Mouse (Mus musculus) adrenal gland, adult 18-20 months (tissue): ENCODE results near the gene Fam241b. TPM values are rescaled to one million over a fixed set of nuclear protein-coding genes. Genes with fewer than 3 reads are reported as not detected.
A peak's percentile ranks its signal among the peaks of the same experiment; 100 is the strongest.

Experiments used
- DNase-seq, 2 experiments: peaks; one replicate each; pipeline ENCODE4 v3.0.0; 2021 to 2022; ENCODE audit warnings: low spot score in 2 of 2
- long read RNA-seq, 2 experiments: library from polyadenylated mRNA; stranded (forward); transcript quantifications; one replicate each; pipeline ENCODE4 v2.0.0; 2021
- total RNA-seq, 2 experiments: library from RNA; stranded (reverse); gene quantifications; 1 replicate in 1 of 2; 2 replicates in 1 of 2; pipeline ENCODE4 v1.2.3; 2021

The Fam241b gene
- total RNA-seq: 1 to 10 TPM; 3.9 to 4.0 TPM
- long read RNA-seq, experiment 1, partial matches to known transcripts: 0 of 2 reads
- long read RNA-seq, experiment 1, other reads (novel, unspliced or antisense): 0 of 2 reads
- long read RNA-seq, experiment 2, transcript Fam241b-208 (3 exons, 1,135 nt): minor isoform, 5 of 21 reads
- long read RNA-seq, experiment 2, transcript Fam241b-204 (4 exons, 1,769 nt): major isoform, 12 of 21 reads
- long read RNA-seq, experiment 2, partial matches to known transcripts: 0 of 21 reads
- long read RNA-seq, experiment 2, other reads (novel, unspliced or antisense): 2 of 21 reads

DNA sequence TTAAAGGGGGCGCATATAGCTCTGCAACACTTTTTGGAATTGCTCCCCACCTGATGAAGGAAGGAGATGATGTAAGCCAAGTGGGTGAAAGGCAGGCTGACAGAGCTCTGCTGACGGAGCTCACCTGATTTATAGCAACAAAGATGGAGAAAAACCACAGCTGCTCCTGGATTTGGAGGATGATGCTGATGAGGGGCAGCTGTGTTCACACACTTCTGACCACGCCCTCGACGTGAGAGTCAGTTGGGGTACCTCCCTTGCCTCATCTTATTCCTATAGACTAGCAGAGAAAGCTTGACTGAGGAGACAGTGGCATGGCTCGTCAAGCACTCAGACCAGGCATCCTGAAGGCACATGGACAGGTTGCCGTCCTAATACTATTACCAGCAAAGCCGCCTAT lies at the start of gene Fam241b:
Fam241b (minus strand) TSS at position 101 of the 400 bp plus-strand sequence.
- DNase-seq: no peak

DNA sequence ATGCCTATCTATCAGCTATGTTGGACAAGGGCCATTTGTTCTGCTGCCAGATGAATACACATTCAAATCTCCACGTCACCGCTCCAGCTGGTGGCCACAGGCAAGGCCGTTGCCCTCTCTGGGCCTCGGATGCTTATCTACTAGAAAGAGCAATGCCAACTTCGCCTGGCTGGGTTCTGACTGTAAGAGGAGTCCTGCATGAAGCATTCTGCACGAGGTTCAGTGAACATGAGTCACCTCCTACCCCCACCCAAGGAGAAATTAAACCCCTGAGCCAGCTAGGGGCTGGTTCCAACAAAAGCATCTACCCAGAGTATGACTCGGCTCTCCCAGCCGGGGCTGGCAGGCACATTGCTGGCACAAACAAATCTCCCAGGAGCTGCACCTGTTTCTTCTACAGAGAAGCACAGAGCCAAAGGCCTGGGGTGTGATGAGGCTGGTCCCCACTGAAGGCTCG lies 49.0 kb upstream of the Fam241b start:
- DNase-seq: peak; percentile 46 to 68

GRCm38 (mm10) chr10:62190821-62191220 lies 47.1 kb upstream of the Fam241b start:
- DNase-seq: no peak

- no peak for DNase-seq
Observed at GRCm38 (mm10) chr10:62189910-62190309, 46.2 kb upstream of the Fam241b start.

DNA sequence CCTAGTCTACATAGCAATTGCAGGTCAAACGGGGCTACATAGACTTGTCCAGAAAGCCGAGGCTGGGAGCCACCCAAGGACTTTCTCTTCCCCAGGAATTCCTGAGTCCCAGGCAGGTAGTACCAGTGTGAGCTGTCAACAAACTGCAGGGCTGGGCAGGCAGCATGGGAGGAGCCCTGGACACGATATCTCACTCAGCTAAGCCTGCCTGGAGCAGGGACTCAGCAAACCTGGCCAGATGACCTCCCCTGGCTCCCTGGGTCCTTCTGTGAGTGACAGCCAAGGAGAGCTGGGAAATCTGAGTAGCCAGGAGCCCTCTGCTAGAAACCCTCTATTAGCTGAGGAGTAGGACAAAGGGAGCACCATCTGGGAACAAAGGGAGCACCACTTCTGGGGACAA lies 45.6 kb upstream of the Fam241b start:
- no peak for DNase-seq

- DNase-seq: peak; percentile 88 to 91
Observed at GRCm38 (mm10) chr10:62186882-62187281, 43.2 kb upstream of the Fam241b start.

- peak; percentile 96 to 97 for DNase-seq
Observed at GRCm38 (mm10) chr10:62183053-62183452, 39.3 kb upstream of the Fam241b start.

GRCm38 (mm10) chr10:62182471-62183014 lies 38.8 kb upstream of the Fam241b start:
- DNase-seq: no peak

- no peak for DNase-seq
Observed at GRCm38 (mm10) chr10:62181701-62182100, 38.0 kb upstream of the Fam241b start.

DNA sequence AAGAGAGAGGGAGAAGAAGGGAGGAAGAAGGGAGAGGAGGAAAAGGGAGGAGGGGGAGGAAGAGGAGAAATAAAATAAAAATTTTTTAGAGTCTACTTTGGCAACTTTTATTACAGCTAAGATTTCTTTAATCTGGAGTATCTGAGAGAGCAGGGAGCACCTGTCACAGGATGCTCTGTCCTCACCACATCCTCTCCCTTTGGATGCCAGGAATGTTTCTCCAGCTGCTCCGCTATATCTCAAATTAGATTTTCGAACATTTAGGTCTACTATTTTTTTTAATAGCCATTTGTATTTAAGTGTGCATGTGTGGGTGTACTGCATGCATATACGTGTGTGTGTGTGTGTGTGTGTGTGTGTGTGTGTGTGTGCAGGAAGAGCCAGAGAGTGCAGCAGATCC lies 36.2 kb upstream of the Fam241b start:
- no peak for DNase-seq

DNA sequence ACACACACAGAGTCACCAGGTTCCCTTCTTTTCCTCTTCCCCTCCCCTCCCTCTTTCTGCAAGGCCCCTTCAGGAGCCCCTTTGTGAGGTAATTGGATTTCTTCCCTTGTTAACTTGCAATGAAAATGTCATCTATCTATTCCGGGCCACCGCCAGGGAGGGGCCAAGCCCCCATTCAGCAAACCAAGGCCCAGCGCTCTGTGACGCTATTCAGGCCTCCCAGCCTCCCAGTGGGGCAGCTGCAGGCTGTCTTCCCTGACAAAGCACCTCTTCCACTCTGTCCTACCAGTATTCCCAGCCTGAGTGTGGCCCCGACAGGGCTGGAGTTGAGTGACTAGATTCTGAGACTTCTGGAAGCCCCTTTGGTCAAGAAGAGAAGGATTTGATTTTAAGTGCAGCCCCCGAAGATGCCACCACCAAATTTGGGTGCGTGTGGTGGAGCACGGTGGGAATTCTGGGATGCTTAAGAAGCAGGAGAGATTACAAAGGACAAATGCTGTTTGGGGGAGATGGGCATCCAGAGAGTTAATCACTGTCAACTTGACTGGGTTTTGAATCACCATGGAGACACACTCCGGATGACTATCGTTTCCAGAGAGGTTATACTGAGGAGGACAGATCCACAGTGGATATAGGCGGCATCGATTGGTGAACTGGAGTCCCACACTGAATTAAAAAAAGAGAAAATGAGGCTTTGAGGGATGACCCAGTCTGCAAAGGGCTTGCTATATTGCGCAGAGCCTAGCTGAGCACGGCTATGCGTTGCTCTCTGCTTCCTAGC lies 31.0 kb upstream of the Fam241b start:
- no peak for DNase-seq

- DNase-seq: no peak
Observed at GRCm38 (mm10) chr10:62173941-62174448, 30.3 kb upstream of the Fam241b start.

- no peak for DNase-seq
Observed at GRCm38 (mm10) chr10:62172841-62173553, 29.3 kb upstream of the Fam241b start.

DNA sequence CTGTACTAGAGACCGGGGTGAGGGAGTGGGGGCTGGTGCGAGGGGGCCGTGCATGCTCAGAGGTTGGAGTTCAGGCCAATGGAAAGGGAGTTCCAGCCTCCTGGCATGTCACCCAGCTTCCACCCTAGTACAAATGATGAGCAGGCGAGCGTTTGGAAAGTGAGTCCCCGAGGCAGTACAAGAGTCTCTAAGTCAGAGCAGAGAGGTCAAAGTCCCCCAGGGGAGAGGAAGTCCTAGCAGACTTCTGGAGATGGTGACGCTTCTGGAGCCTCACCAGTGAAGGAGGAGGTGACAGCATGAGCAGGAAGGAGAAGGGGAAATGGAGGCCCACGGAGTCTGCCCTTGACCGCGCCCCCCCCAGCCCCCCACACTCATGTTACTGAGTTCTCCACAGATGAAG lies 18.7 kb upstream of the Fam241b start:
- DNase-seq: no peak

DNA sequence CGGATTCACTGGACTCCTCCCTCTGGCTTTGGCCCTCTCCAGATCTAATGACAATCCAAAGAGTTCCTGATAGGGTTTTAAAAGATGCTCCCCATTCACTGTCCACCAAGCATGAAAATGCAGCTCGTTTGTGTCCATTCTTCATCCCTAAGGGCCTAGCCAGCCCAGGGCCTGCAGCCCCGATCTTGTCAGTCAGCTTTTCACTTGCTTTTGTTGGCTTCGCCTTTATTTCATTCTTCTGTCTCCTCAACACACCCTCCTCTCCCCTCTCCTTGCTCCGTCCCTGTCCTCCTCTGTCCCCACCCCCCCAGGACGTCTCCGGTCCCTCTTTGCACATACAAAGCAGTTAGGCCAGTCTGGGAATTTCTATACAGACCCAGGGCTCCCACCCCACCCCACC lies 6.2 kb upstream of the Fam241b start:
- DNase-seq: no peak

DNA sequence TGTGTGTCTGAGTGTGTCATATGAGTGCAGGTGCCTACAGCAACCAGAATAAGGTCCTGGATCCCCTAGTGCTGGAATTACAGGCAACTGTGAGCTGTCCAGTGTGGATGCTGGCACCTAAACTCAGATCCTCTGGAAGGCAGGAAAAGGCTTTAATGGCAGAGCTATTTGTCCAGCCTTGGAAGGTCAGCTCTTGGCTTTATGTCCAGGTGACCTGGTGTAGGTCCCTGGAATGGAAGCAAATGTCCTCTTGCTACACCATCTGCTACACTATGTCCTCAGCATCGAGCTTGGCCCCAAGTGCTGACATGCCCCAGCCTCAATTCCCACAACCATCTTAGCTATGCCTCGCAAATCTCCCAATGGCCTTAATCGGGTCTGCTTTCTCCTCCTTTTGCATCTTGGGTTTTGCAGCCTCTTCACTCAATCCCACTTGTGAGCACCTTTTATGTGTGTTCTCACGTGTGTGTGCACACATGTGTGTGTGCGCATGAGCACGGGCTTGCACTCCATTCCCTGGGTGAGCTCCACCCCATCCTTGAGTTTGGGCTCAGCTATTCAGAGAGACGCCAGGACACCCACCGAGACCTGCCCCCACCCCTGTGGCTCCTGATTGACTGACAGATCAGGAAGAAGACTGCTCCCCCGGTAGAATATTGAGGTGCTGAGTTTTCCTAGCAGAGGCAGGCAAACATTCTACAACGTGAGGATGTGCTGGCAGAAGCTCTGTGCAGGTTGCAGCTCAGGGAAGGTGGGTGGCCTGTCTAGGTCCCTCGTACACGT lies 3.9 kb upstream of the Fam241b start:
- DNase-seq: no peak

GRCm38 (mm10) chr10:62145957-62146356 lies 2.2 kb upstream of the Fam241b start:
- DNase-seq: no peak

- no peak for DNase-seq
Observed at GRCm38 (mm10) chr10:62138040-62138439, 5.7 kb downstream of the Fam241b start.

- DNase-seq: no peak
Observed at GRCm38 (mm10) chr10:62137150-62137549, 6.6 kb downstream of the Fam241b start.

- no peak for DNase-seq
Observed at GRCm38 (mm10) chr10:62135696-62136470, 7.8 kb downstream of the Fam241b start.
